Mouse (Mus musculus) liver, embryonic 14.5 days (tissue): ENCODE results near the gene Myh7b. TPM values are rescaled to one million over a fixed set of nuclear protein-coding genes. Genes with fewer than 3 reads are reported as not detected.

Experiments
- ATAC-seq: fragments of 200-750 bp; cut with Nextera tagmentation; 2 replicates; pipeline ENCODE4 v1.8.0; 2017; ENCODE audit warnings: moderate number of reproducible peaks, mild to moderate bottlenecking, moderate library complexity; ENCODE audit not compliant: insufficient read depth
- DNase-seq, 3 experiments: peaks; one replicate each; pipeline ENCODE4 v3.0.0-alpha.2; 2012 to 2013; ENCODE audit warnings: low read depth in 3 of 3, low spot score in 3 of 3
- H3K27ac ChIP-seq: fragments of 300-500 bp; sonication (generic); 2 replicates; pipeline ENCODE4 v1.5.1; 2014; ENCODE audit warnings: moderate library complexity, mild to moderate bottlenecking, control low read depth, inconsistent platforms
- H3K27me3 ChIP-seq: fragments of 300-500 bp; sonication (generic); 2 replicates; pipeline ENCODE4 v1.6.1; 2014; ENCODE audit warnings: mild to moderate bottlenecking, low read length, moderate library complexity; ENCODE audit not compliant: control insufficient read depth, insufficient read depth
- H3K36me3 ChIP-seq: fragments of 300-500 bp; sonication (generic); replicated peaks from 2 replicates; pipeline ENCODE4 v1.6.1; 2014; ENCODE audit warnings: low read depth; ENCODE audit not compliant: control insufficient read depth, insufficient read depth
- H3K4me1 ChIP-seq, 2 experiments: fragments of 200-500 bp in 1 of 2; fragments of 300-500 bp in 1 of 2; sonication (generic) in 1 of 2; replicated peaks; 2 replicates each; pipeline ENCODE4 v1.6.1; 2012 to 2014; ENCODE audit warnings: antibody characterized with exemption in 1 of 2, inconsistent platforms in 1 of 2, low read length in 1 of 2; ENCODE audit not compliant: control insufficient read depth in 2 of 2, insufficient read depth in 2 of 2
- H3K4me2 ChIP-seq: fragments of 300-500 bp; sonication (generic); 2 replicates; pipeline ENCODE4 v1.6.1; 2014; ENCODE audit warnings: low read depth, mild to moderate bottlenecking, control low read depth, moderate library complexity
- H3K4me3 ChIP-seq, 2 experiments: fragments of 200-500 bp in 1 of 2; fragments of 300-500 bp in 1 of 2; sonication (generic) in 1 of 2; 2 replicates each; pipeline ENCODE4 v1.5.1; 2012 to 2014; ENCODE audit warnings: low read depth in 2 of 2, low read length in 2 of 2, mild to moderate bottlenecking in 2 of 2, control low read depth in 1 of 2, inconsistent platforms in 1 of 2, moderate library complexity in 1 of 2; ENCODE audit not compliant: insufficient read depth in 1 of 2
- H3K9ac ChIP-seq: fragments of 300-500 bp; sonication (generic); replicated peaks from 2 replicates; pipeline ENCODE4 v1.6.1; 2014; ENCODE audit warnings: mild to moderate bottlenecking, control low read depth, moderate library complexity
- H3K9me3 ChIP-seq: fragments of 300-500 bp; sonication (generic); 2 replicates; pipeline ENCODE4 v1.6.1; 2016; ENCODE audit warnings: low read length, mixed read lengths; ENCODE audit not compliant: control insufficient read depth
- CTCF ChIP-seq: IDR thresholded peaks from 2 replicates; pipeline ENCODE4 v1.5.1; 2016; ENCODE audit warnings: antibody characterized with exemption, low read depth, control low read depth
- EP300 ChIP-seq: IDR thresholded peaks from 2 replicates; pipeline ENCODE4 v1.6.1; 2016; ENCODE audit warnings: antibody characterized with exemption, low read depth
- WGBS: fragments of 180-500 bp; shearing (Covaris S2); extraction: QIAGEN DNeasy Blood & Tissue Kit; methylation state at CpG from one replicate; pipeline ENCODE4 v1.1.7; 2014; ENCODE audit not compliant: insufficient replicate concordance; 5-methylcytosine and 5-hydroxymethylcytosine counted together
- polyA plus RNA-seq, 2 experiments: library from polyadenylated mRNA; depleted of rRNA in 1 of 2; stranded (reverse) in 1 of 2; unstranded in 1 of 2; fragments of >200 nt; fragmentation: Nextera tagmentation in 1 of 2; extraction: Ambion mirVana in 1 of 2; gene quantifications; 2 replicates each; pipeline versions ENCODE4 v1.2.1 to v1.2.3; 2012 to 2014

Gene Myh7b
- polyA plus RNA-seq (2012; rRNA removed) (1.7 and 3.0 TPM in 2 replicates), polyA plus RNA-seq (2014; fragmentation: Nextera tagmentation; extraction: Ambion mirVana) (1.5 and 1.6 TPM in 2 replicates)

DNA sequence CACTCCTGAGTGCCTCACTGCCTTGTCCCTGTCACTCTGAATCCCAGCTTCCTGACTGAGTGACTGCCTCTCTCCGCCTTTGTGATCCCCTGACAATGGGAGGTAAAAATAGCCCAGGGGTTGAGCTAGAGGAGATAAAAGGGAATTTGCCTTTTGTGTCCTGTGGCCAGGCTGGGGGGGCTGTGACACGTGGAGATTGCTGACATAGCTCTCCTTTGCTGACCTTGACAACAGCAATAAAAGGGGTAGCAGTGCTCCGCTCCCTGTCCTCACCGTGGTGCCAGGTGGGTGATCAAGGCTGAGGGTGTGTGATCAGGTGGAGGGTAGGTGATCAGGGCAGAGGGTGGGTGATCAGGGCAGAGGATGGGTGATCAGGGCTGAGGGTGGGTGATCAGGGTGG, at the start of gene Myh7b:
TSS of gene Myh7b (plus strand) at position 235 of the 400 bp plus-strand sequence.
- Histone ChIP-seq H3K36me3 (no peaks in the 10 kb centered on the region), H3K27ac (peak within 1 kb of the TSS; percentile 41), H3K27me3 (no peaks in the 10 kb centered on the region), H3K4me1 (peaks cover 37 to 56% of the 10 kb centered on the region in 2 experiments), H3K4me3 (no peak within 1 kb of the TSS), H3K9me3 (no peaks in the 10 kb centered on the region), H3K9ac (no peak within 1 kb of the TSS; the same call in none of the 2 replicates), H3K4me2 (peak within 1 kb of the TSS; percentile 98)
- 52% methylated on average over 4 of the region's 4 CpGs for WGBS
- no peak for ATAC-seq
- no peak for DNase-seq
- TF ChIP-seq EP300 = no peak
- TF ChIP-seq CTCF = no peak

DNA sequence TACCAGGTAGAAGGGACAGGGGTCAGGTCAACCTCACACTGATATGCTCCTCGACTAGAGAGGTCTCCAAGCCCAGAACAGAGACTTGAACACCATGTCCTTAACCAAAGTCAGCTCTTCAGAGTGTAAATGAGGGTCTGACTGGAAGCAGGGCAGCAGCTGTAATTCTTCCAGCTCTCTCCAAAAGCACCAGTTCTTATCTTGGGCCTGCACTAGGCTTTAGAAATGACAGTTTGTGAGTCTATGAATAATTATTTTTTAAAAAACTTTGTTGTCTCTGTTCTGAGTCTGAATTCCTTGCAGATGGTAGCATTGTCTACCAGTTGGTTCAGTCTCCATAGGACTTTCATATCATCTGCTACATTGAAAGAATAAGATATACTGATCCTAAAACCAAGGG, 48.8 kb upstream of the Myh7b start:
- Histone ChIP-seq H3K4me1 (no peaks in the 10 kb centered on the region), H3K9ac (no peak overlapping the region), H3K36me3 (peaks cover 28% of the 10 kb centered on the region), H3K9me3 (no peaks in the 10 kb centered on the region), H3K4me3 (no peak overlapping the region), H3K27ac (no peak overlapping the region), H3K4me2 (no peak overlapping the region), H3K27me3 (no peaks in the 10 kb centered on the region)
- no peak for ATAC-seq
- DNase-seq = no peak
- WGBS = 22% methylated on average over 1 of the region's 1 CpGs
- TF ChIP-seq EP300 (no peak), CTCF (no peak)

GRCm38 (mm10) chr2:155562934-155563333, 48.1 kb upstream of the Myh7b start:
- no peaks in the 10 kb centered on the region for H3K4me1 ChIP-seq
- DNase-seq (no peak), ATAC-seq (no peak)
- H3K27me3 ChIP-seq = no peaks in the 10 kb centered on the region
- WGBS = 66% methylated on average over 4 of the region's 4 CpGs
- no peak for TF ChIP-seq EP300
- no peak for TF ChIP-seq CTCF
- H3K36me3 ChIP-seq = peaks cover 33% of the 10 kb centered on the region
- H3K27ac ChIP-seq = no peak overlapping the region
- no peak overlapping the region for H3K4me2 ChIP-seq
- no peaks in the 10 kb centered on the region for H3K9me3 ChIP-seq
- no peak overlapping the region for H3K9ac ChIP-seq
- H3K4me3 ChIP-seq = no peak overlapping the region

DNA sequence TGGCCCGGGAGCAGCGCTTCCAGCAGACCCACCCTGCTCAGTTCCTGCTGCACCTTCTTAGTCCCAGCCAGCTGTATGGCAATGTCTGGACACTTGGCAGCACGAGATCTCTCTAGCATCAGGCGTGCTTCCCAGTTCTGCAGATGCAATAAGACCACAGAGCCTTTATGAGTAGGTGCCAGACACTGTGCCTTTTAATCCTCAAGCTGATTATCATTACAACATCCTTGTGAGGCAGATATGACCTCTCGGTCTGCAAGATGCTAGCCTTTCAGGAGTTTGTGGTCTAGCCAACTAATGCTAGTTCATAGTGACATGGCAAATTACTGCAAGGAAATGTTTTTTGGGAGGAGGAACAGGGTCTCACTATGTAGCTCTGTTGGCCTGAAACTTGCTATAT, 43.3 kb upstream of the Myh7b start:
- H3K4me2 ChIP-seq = no peak overlapping the region
- H3K9ac ChIP-seq = no peak overlapping the region
- WGBS = 70% methylated on average over 5 of the region's 5 CpGs
- H3K27ac ChIP-seq = no peak overlapping the region
- DNase-seq (no peak), ATAC-seq (no peak)
- no peaks in the 10 kb centered on the region; a peak in 1 of 4 replicates for H3K4me1 ChIP-seq
- no peaks in the 10 kb centered on the region for H3K9me3 ChIP-seq
- H3K27me3 ChIP-seq = no peaks in the 10 kb centered on the region
- peaks cover 32% of the 10 kb centered on the region for H3K36me3 ChIP-seq
- no peak overlapping the region for H3K4me3 ChIP-seq
- TF ChIP-seq CTCF (no peak), EP300 (no peak)

DNA sequence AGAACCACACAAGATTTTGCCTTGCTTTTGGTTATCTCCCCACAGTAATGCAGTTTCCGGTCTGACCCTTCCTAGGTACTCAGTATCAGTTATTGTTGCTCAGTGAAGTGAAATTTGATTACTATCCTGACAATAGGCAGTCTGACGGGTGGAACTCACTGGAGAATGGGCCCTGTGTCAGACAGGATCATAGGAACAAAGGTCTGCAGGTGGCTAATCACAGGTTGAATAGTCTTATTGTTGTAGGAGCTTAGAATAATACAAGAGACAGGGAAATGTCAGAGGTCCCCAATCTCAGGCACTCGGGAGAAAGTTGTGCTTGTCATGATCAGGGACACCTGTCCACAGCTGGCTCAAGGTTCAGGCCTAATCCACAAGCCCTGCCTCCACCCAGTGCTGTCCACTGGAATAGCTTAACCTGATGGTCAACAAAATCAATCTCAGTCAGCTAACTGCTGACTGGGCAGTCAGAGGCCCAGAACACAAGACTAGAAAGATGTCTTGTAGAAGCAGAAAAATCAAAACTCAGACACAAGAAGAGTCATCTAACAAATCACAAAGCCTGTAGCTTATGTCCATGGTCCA, 41.7 kb upstream of the Myh7b start:
- no peak for DNase-seq
- no peaks in the 10 kb centered on the region; a peak in 1 of 4 replicates for H3K4me1 ChIP-seq
- TF ChIP-seq EP300 (no peak), CTCF (no peak)
- H3K27me3 ChIP-seq = no peaks in the 10 kb centered on the region
- H3K4me2 ChIP-seq = no peak overlapping the region
- H3K9me3 ChIP-seq = no peaks in the 10 kb centered on the region
- peaks cover 29% of the 10 kb centered on the region for H3K36me3 ChIP-seq
- H3K9ac ChIP-seq = no peak overlapping the region
- no peak overlapping the region for H3K27ac ChIP-seq
- no peak for ATAC-seq
- WGBS = 48% methylated on average over 3 of the region's 3 CpGs
- H3K4me3 ChIP-seq = no peak overlapping the region
